Mouse (Mus musculus) CD4-positive helper T cell, adult 2 months (primary cell): ENCODE data around the gene Cgref1.

Source experiments
- DNase-seq: peaks from one replicate; pipeline ENCODE4 v3.0.0-alpha.2; 2012; ENCODE audit warnings: low read depth, missing footprints, low spot score

The Cgref1 gene

GRCm38 (mm10) chr5:30886209-30886608, 59.2 kb downstream of the Cgref1 start:
- no peak for DNase-seq
